In the genomic region with DNA sequence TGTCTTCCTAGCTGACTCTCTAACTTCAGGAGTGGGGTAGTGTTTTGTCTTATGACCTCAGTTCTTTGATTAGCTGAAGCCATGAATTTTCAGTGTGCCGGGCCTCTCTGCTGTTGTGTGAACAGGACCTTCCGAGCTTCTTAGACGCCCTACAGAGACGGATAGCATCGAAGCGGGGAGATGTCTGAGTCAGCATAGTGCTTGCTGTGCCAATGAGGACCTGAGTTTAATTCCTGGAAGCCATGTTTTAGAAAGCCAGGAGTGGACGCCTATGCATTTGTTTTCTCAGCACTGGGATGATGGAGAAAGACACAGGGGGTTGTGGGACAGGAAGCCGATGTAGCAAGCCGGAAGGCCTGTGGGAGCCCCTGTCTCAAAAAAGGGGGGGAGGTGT, we compare ENCODE assay signal across 8 mouse cellular contexts.
DNase-seq lines count a peak whose midpoint lies in the region; ATAC-seq and TF ChIP-seq lines count a peak whose summit lies in the region.
"Had no signal": no experiment of that assay in that cellular context is flagged by ENCODE, and none has a peak within 500 bp of the region (broad histone marks: within the 10 kb centered on the region; RNA-seq: fewer than 3 reads in every experiment).

No protein-coding gene starts in this region.

- 0 out of 2 replicates have a peak overlapping the region, but pooled peaks have one; percentile 14 for H3K4me2 ChIP-seq in kidney, embryonic 15.5 days
- H3K4me2 ChIP-seq in embryonic facial prominence, embryonic 13.5 days: no peak overlapping the region
- no peak overlapping the region for H3K4me2 ChIP-seq in hindbrain, embryonic 14.5 days (replicated peaks)
- H3K4me2 ChIP-seq in midbrain, postnatal 0 days (ENCODE audit: low read depth, low read length, poor library complexity, severe bottlenecking): no peak overlapping the region

- peak; percentile 17; the same call in 1 of the 2 replicates for ATAC-seq in kidney, embryonic 15.5 days (replicated peaks; ENCODE audit: low FRiP score)
- no peak for ATAC-seq in embryonic facial prominence, embryonic 13.5 days (ENCODE audit: insufficient number of reproducible peaks, insufficient read depth, low FRiP score, low TSS enrichment, low read depth)
- ATAC-seq in hindbrain, embryonic 14.5 days (ENCODE audit: low FRiP score): no peak
- ATAC-seq in midbrain, postnatal 0 days (ENCODE audit: low FRiP score): no peak

- no peak for TF ChIP-seq CTCF in midbrain, postnatal 0 days (IDR thresholded peaks at IDR 0.05)

- no peak overlapping the region for H3K9ac ChIP-seq in kidney, embryonic 15.5 days
- no peak overlapping the region for H3K9ac ChIP-seq in embryonic facial prominence, embryonic 13.5 days
- no peak overlapping the region for H3K9ac ChIP-seq in hindbrain, embryonic 14.5 days
- H3K9ac ChIP-seq in midbrain, postnatal 0 days (replicated peaks; ENCODE audit: low read length, poor library complexity, severe bottlenecking): no peak overlapping the region

- H3K27ac ChIP-seq in kidney, embryonic 15.5 days: peak overlapping the region; percentile 87
- peak overlapping the region; percentile 87 for H3K27ac ChIP-seq in embryonic facial prominence, embryonic 13.5 days
- H3K27ac ChIP-seq in hindbrain, embryonic 14.5 days: peak overlapping the region; percentile 66
- H3K27ac ChIP-seq in midbrain, postnatal 0 days (ENCODE audit: low read depth, low read length): peak overlapping the region; percentile 65

- H3K9me3 ChIP-seq in kidney, embryonic 15.5 days (replicated peaks): no peaks in the 10 kb centered on the region
- no peaks in the 10 kb centered on the region for H3K9me3 ChIP-seq in embryonic facial prominence, embryonic 13.5 days
- no peaks in the 10 kb centered on the region for H3K9me3 ChIP-seq in hindbrain, embryonic 14.5 days (ENCODE audit: control insufficient read depth, low read length)
- no peaks in the 10 kb centered on the region for H3K9me3 ChIP-seq in midbrain, postnatal 0 days (ENCODE audit: low read length)
- H3K9me3 ChIP-seq: G1E had no signal

- peaks cover 43% of the 10 kb centered on the region for H3K4me1 ChIP-seq in kidney, embryonic 15.5 days
- H3K4me1 ChIP-seq in embryonic facial prominence, embryonic 13.5 days: peaks cover 50% of the 10 kb centered on the region
- peaks cover 17% of the 10 kb centered on the region for H3K4me1 ChIP-seq in hindbrain, embryonic 14.5 days (replicated peaks; ENCODE audit: control insufficient read depth, insufficient read depth, low read length)
- H3K4me1 ChIP-seq in midbrain, postnatal 0 days (ENCODE audit: insufficient read depth, low read length): no peaks in the 10 kb centered on the region; the same call in 1 of the 2 replicates

- WGBS in kidney, embryonic 15.5 days: 37% methylated on average over 9 of the region's 9 CpGs
- 77% methylated on average over 9 of the region's 9 CpGs for WGBS in embryonic facial prominence, embryonic 13.5 days
- WGBS in hindbrain, embryonic 14.5 days: 52% methylated on average over 9 of the region's 9 CpGs
- WGBS in midbrain, postnatal 0 days: 50% methylated on average over 9 of the region's 9 CpGs

- no peaks in the 10 kb centered on the region for H3K36me3 ChIP-seq in kidney, embryonic 15.5 days
- H3K36me3 ChIP-seq in embryonic facial prominence, embryonic 13.5 days: no peaks in the 10 kb centered on the region
- no peaks in the 10 kb centered on the region for H3K36me3 ChIP-seq in hindbrain, embryonic 14.5 days (replicated peaks; ENCODE audit: control insufficient read depth, insufficient read depth)
- H3K36me3 ChIP-seq in midbrain, postnatal 0 days (ENCODE audit: insufficient read depth, low read length): no peaks in the 10 kb centered on the region
- H3K36me3 ChIP-seq: G1E had no signal

- no peak overlapping the region for H3K4me3 ChIP-seq in kidney, embryonic 15.5 days (replicated peaks)
- no peak overlapping the region for H3K4me3 ChIP-seq in embryonic facial prominence, embryonic 13.5 days
- H3K4me3 ChIP-seq in hindbrain, embryonic 14.5 days (replicated peaks; ENCODE audit: low read length): no peak overlapping the region
- no peak overlapping the region for H3K4me3 ChIP-seq in midbrain, postnatal 0 days (ENCODE audit: low read depth, low read length)

- no peak for DNase-seq in kidney, postnatal 36 days
- DNase-seq in hindbrain, embryonic 14.5 days (ENCODE audit: low spot score): no peak
- no peak for DNase-seq in midbrain, postnatal 0 days (ENCODE audit: low spot score)
- DNase-seq in embryo, embryonic 11 days: no peak
- no peak for DNase-seq in thymus, postnatal 25 days

- no peaks in the 10 kb centered on the region for H3K27me3 ChIP-seq in kidney, embryonic 15.5 days
- H3K27me3 ChIP-seq in embryonic facial prominence, embryonic 13.5 days: no peaks in the 10 kb centered on the region; the same call in 1 of the 2 replicates
- no peaks in the 10 kb centered on the region for H3K27me3 ChIP-seq in hindbrain, embryonic 14.5 days (ENCODE audit: control insufficient read depth, insufficient read depth, low read length)
- H3K27me3 ChIP-seq in midbrain, postnatal 0 days (ENCODE audit: insufficient read depth, low read length): no peaks in the 10 kb centered on the region
